Mouse (Mus musculus) layer of hippocampus, adult 8-10 months (tissue): ENCODE data around the gene Rasgef1c. TPM values are rescaled to one million over a fixed set of nuclear protein-coding genes. Genes with fewer than 3 reads are reported as not detected.

Experiments used
- DNase-seq, 2 experiments: peaks; one replicate each; pipeline ENCODE4 v3.0.0; 2022; ENCODE audit warnings: low spot score in 2 of 2
- total RNA-seq, 4 experiments: library from RNA; stranded (reverse); gene quantifications; 2 replicates each; pipeline ENCODE4 v1.2.4; 2022

Gene Rasgef1c
- 1 to 10 TPM; 2.4 to 3.6 (median 2.9) TPM for total RNA-seq

DNA sequence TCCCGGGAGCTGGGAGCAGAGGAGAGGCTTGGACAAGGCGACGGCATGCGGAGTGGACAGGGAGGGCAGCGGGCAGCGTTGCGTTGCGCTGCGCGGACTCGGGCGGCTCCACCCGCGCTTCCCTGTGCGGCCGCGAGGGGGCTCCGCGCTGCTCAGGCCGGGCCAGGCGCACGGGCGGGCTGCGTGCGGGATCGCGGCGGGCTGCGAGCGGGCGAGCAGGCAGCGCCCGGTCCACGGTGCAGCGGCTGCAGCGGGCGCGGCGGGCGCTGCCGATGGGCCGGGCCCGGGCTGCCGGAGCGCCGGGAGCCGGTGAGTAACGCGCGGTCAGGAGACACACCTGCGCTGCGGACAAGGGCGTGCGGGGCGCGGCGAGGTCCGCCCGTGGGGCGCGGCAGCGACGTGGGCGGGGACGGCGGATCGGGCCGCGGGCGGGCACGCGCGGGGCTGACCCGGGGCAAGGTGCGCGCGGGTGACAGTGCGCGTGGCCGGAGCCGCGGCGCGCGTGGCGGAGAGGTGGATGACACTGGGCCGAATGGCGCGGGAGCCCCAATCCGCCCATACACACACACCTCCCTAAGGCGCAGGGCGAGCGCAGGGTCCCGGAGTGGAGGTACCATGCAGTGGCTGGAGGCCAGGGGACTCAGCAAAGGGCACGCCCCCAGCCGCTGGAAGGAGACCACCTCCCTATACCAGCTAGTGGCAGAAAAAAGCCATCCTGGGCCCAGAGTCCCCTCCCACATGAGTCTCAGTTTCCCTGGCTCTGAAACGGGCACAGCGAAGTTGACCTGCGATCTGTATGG, at the start of gene Rasgef1c:
Rasgef1c (plus strand) TSS at position 177 of the 800 bp plus-strand sequence.
- peak in 1 of 2 experiments; percentile 55 for DNase-seq

DNA sequence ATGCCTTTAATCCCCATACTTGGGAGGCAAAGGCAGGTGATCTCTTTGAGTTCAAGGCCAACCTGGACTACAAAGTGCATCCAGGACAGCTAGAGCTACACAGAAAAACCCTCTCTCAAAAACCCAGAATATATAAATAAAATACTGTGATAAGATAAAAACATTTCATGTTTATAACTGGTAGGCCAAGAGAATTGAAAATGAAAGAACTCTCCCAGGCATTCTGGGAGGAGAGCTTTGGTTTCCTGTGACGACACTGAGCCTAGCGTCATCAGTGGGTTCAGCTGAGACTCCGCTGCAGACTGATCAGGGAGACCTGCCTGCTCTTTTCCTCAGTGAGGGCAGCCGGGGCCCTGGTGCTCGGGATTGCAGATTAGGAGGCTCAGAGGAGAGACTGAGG, 46.5 kb upstream of the Rasgef1c start:
- no peak for DNase-seq

DNA sequence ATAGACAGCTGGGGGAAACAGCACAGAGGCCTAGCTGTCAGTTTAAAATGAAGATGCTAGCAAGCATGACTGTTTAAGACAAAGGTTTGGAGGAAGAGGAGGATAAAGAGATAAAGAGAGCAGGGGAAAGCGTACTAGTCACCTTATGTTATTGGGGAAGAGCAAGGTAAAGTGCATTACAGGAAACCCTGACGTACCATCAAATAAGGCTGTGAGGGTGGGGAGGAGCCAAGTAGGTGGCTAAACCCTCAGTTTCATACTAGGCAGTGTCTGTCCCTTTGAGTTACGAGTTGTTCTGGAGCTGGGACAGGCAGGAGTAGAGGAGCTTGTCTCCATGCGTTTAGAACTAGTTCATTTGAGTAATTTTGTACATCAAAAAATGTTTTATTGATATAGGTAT, 40.5 kb upstream of the Rasgef1c start:
- no peak for DNase-seq

DNA sequence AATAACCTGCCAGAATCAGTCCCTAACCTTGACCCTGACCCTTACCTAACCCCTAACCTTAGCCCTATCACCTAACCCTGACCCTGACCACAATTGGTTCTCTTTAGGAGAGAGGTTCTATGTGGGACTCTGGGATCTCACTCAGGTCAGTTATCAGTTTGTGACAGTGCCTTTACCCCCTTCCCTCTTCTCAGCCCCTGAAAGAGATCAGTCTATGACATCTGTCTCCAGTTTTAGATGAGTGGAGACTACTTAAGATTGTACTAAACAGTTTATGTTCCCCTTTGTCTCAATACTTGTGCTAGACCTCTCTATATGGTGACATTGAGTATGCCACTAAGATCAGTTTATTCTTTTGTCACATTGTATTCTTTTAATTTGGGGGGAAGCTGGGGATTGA, 37.7 kb upstream of the Rasgef1c start:
- DNase-seq, result no peak

DNA sequence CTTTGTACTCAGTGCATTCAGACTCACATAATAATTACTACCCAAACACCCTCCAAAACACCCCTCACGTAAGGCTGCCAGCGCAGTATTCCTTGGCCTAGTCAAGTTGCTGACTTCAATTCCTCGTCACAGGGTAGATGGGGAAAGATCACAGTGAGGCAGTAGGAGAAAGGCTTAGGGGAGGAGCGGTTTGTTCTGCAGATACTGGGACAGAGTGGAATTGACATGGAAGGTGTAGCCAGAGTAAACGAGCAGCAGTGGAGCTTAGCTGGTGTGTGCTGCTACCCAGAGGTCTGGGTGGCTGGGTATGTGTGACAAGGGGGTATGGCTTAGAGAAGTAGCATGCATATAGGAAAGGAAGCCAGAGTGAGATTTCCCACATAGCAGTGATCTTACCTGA, 34.3 kb upstream of the Rasgef1c start:
- DNase-seq, result no peak

- no peak for DNase-seq
Measured at GRCm38 (mm10) chr11:49869762-49870161, 31.9 kb upstream of the Rasgef1c start.

DNA sequence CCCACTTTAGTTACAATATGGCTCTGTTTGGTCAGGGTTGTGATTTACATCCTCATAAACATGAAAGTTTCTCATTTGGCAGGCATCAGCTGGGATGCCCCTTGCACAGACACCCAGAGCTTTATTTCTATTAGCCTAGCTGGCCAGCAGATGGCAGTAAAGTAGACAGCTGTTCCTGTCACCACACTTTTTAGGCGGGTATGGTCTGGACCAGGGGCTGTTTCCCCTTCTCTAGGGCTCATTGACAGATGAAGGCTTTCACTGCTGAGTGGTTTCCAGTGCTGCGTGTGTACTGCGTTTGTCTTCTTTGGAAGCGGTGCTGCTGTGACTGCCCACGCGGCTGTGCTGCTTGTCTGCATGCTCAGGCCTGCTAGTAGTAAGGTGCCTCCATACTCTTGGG, 29.7 kb upstream of the Rasgef1c start:
- DNase-seq, result peak in 1 of 2 experiments; percentile 33

GRCm38 (mm10) chr11:49872779-49873178, 28.9 kb upstream of the Rasgef1c start:
- no peak for DNase-seq

DNA sequence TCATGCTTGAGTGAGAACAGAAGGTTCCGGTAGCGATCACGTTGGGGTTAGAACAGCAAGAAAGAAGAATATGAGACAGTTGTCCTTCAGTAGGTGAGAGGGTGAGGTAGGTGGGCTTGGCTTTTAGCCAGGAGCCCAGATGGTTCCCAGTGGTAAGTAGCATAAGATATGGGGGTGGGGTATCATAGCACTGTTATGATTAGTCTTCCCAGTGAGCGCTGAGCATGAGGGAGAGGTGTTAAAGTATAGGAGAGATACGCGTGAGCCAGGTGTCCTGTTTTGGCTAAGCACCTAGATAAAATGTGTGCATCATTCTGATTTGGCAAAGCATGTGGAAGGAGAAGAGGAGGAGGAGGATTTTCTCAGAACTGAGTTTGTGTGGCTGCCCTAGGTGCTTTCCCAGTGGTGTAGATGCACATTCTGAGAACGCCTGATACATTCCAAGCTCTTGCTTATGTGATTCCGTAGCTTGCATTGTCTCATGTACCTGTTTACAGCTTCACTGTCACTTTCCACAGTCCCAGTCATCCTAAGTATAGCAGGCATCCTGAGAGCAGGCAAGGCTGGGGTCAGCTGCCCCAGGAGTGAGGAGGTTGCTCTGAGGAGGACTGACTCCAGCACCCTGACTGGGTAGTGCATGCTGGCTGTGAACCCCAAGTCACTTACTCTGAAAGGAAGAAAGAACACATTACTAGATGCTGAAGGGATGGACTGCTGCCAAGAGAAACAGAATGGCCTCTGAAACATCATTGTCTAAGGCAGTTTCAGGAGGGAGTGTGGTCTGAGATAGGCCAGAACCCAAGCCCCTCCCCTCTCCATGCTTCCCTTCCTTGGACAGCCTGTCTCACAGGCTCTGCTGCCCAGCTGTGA, 24.5 kb upstream of the Rasgef1c start:
- peak; percentile 30 to 39 for DNase-seq

DNA sequence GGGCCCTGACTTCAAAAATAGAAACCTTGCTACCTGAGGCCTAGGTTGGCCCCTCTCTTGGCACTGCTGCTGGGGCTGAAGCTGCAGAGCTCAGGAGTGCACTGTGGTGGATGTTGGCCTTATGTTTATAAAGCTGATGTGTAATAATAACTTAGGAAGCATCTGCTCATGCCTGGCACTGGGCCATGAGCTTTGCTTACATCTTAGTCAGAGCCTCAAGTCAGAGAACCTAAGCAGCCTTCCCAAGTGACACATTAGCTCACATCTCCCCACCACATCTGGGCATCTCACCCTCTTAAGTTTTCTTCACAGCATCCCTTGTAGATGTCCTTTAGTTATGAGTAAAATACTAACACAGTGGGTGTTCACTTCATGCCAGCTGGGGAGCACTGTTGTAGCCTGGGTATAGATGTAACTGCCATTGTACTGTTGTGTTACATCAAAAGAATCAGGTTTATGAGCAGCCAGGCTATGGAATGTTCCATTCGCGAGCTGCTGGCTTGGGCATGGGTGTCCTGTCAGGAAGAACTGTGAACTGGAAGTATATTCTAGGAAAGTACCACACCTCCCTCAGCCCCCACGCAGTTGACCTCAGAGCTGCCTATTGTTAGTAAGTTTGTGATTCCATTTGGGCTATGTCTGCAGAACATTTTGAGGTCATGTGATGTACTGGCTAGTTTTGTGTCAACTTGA, 21.5 kb upstream of the Rasgef1c start:
- no peak for DNase-seq

GRCm38 (mm10) chr11:49883394-49883793, 18.2 kb upstream of the Rasgef1c start:
- DNase-seq, result no peak

DNA sequence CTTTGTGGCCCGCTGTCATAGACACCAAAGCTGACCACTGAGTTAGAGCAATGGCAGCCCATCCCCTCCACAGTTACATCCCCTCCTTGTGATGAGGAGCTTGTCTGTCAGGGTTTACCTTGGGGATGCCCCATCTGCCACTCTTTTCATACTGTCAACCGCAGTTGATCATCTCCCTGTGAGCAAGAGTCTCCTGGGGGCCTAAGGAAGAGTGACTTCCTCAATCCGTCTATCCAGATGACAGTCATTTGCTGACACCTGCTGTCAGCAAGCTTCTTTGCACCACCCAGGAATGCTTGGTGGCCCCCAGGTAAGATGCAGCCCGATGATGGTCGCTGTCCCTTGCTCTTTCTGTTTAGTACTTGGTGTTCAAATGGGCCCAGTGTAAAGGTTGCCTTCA, 13.2 kb upstream of the Rasgef1c start:
- DNase-seq, result no peak

GRCm38 (mm10) chr11:49891993-49892392, 9.6 kb upstream of the Rasgef1c start:
- DNase-seq, result no peak

DNA sequence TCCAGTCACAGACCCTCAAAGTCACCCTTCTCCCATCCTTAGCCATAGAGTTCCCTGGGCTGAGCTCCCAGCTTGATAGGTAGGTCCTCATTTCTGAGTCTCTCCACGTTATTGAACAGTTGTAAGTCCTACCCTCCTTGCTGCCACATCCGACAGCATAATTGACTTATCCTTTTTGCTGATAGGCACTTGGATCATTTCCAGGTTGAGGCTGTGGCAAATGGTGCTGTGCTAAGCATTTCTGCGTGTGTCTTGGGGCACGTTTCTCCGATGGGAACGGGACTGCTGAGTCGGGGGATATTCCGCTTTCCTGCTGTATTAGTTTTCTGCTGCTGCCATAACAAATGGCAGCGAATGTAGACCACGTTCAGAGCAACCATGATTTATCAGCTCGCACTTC, 7.8 kb upstream of the Rasgef1c start:
- no peak for DNase-seq

DNA sequence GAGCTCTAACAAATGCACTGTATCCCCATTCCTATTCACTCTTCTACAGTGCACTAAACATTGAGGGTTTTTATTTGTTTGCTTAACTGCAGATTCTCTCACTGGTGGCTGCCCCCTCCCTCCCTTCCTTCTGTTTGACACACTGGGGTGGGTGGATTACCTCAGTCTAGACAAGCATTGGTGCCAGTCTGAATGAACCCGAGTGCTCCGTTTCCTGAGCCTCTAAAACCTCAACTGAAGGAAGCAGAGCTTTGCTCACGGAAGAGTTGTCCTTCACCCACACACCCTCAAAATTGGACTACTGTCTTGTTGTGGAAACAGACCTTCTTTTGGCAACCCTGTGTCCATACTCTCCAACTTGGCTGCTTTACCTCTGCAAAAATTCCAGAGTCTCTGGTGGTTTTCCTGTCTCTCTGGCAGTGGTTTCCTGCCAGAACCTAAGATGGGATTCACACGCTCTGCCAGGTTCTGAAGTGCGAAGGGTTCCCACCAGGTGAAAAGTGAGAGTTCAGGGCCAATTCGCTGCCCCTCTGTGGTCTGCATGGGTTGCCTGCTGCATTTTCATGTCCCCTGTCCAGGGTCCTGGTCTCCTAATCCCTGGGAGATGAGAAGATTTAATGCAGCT, 5.6 kb upstream of the Rasgef1c start:
- DNase-seq, result no peak

- DNase-seq, result no peak
Measured at GRCm38 (mm10) chr11:49900043-49900442, 1.6 kb upstream of the Rasgef1c start.

DNA sequence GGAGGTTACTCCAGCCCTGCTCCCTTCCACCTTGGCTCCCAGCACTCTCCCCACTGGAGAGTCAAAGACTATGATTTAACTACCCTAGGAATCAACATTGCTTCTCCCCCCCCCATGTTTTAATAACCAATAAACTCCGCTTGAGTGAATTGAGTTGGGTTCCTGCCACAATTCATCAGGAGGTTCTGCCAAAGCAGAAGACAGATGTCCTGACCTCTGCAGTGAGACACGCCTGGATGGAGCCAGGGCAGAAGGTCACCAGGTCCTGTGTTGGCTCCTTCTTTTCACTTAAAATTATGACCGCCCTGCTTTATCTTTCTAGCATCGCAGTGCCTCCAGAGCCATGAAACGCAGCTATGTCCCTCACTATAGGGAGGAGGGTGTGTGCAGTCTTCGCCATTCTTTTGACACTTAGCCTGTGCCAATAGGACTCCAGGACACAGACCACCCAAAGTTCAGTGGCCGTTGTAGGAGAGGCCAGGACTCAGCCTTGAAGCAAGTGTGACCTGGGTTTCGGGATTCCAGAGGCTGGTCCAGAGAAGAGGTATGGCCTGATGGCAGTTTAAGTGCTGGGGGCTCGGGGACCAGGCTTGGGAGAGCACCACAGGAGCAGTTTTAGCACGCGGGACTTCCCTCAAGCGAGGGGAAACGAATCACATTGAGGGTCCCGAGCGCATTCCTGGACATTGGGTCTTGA, 525 bp upstream of the Rasgef1c start:
- no peak for DNase-seq

GRCm38 (mm10) chr11:49903333-49903732, 1.7 kb downstream of the Rasgef1c start:
- peak in 1 of 2 experiments; percentile 76 for DNase-seq

GRCm38 (mm10) chr11:49918521-49919180, 17.0 kb downstream of the Rasgef1c start:
- no peak for DNase-seq

GRCm38 (mm10) chr11:49919304-49919703, 17.7 kb downstream of the Rasgef1c start:
- no peak for DNase-seq
